Mouse (Mus musculus) liver, embryonic 12.5 days (tissue): ENCODE measurements at regions not wholly inside any gene's neighbourhood (a gene's known extent, or its start where the extent isn't known, plus 50 kb on each side); places are given as distances from the start of the nearest gene placed in this dataset.

Experiments
- ATAC-seq: fragments of 200-750 bp; cut with Nextera tagmentation; 2 replicates; pipeline ENCODE4 v1.8.0; 2017; ENCODE audit warnings: moderate number of reproducible peaks, mild to moderate bottlenecking, moderate library complexity
- H3K27ac ChIP-seq: fragments of 300-500 bp; sonication (generic); 2 replicates; pipeline ENCODE4 v1.5.1; 2016; ENCODE audit warnings: mild to moderate bottlenecking
- H3K27me3 ChIP-seq: fragments of 300-500 bp; sonication (generic); replicated peaks from 2 replicates; pipeline ENCODE4 v1.6.1; 2016; ENCODE audit warnings: mild to moderate bottlenecking, moderate library complexity
- H3K36me3 ChIP-seq: fragments of 300-500 bp; sonication (generic); 2 replicates; pipeline ENCODE4 v1.6.1; 2016; ENCODE audit warnings: mild to moderate bottlenecking, moderate library complexity
- H3K4me1 ChIP-seq: fragments of 300-500 bp; sonication (generic); 2 replicates; pipeline ENCODE4 v1.6.1; 2016
- H3K4me2 ChIP-seq: fragments of 300-500 bp; sonication (generic); 2 replicates; pipeline ENCODE4 v1.6.1; 2016; ENCODE audit warnings: mild to moderate bottlenecking, moderate library complexity
- H3K4me3 ChIP-seq: fragments of 300-500 bp; sonication (generic); 2 replicates; pipeline ENCODE4 v1.5.1; 2016; ENCODE audit warnings: mild to moderate bottlenecking, moderate library complexity
- H3K9ac ChIP-seq: fragments of 300-500 bp; sonication (generic); 2 replicates; pipeline ENCODE4 v1.6.1; 2016; ENCODE audit warnings: mild to moderate bottlenecking, moderate library complexity
- H3K9me3 ChIP-seq: fragments of 300-500 bp; sonication (generic); replicated peaks from 2 replicates; pipeline ENCODE4 v1.6.1; 2016; ENCODE audit warnings: mild to moderate bottlenecking, moderate library complexity
- WGBS: fragments of 180-500 bp; shearing (Covaris S2); methylation state at CpG from one replicate; pipeline ENCODE4 v1.1.7; 2016; ENCODE audit not compliant: insufficient replicate concordance; 5-methylcytosine and 5-hydroxymethylcytosine counted together

- Histone ChIP-seq H3K9ac (no peak overlapping the region), H3K36me3 (no peaks in the 10 kb centered on the region), H3K9me3 (no peaks in the 10 kb centered on the region), H3K4me1 (no peaks in the 10 kb centered on the region), H3K4me2 (no peak overlapping the region), H3K4me3 (no peak overlapping the region), H3K27ac (no peak overlapping the region), H3K27me3 (no peaks in the 10 kb centered on the region; the same call in 1 of the 2 replicates)
- ATAC-seq: no peak
Observed at GRCm38 (mm10) chrX:12447962-12448361, 139.6 kb upstream of the Atp6ap2 start.

- Histone ChIP-seq H3K4me2 (no peak overlapping the region), H3K27me3 (no peaks in the 10 kb centered on the region), H3K36me3 (no peaks in the 10 kb centered on the region), H3K4me3 (no peak overlapping the region), H3K27ac (no peak overlapping the region), H3K9ac (no peak overlapping the region), H3K4me1 (no peaks in the 10 kb centered on the region), H3K9me3 (no peaks in the 10 kb centered on the region)
- no peak for ATAC-seq
- 64% methylated on average over 3 of the region's 3 CpGs for WGBS
Observed at GRCm38 (mm10) chrX:12449688-12450087, 137.9 kb upstream of the Atp6ap2 start.

GRCm38 (mm10) chrX:12452979-12453769 is 134.4 kb upstream of the Atp6ap2 start:
- Histone ChIP-seq H3K27me3 (no peaks in the 10 kb centered on the region), H3K9me3 (no peaks in the 10 kb centered on the region), H3K4me2 (no peak overlapping the region), H3K9ac (no peak overlapping the region), H3K27ac (no peak overlapping the region), H3K36me3 (no peaks in the 10 kb centered on the region), H3K4me3 (no peak overlapping the region), H3K4me1 (no peaks in the 10 kb centered on the region)
- 66% methylated on average over 8 of the region's 8 CpGs for WGBS
- ATAC-seq: no peak

- H3K4me2 ChIP-seq: no peak overlapping the region
- H3K36me3 ChIP-seq: no peaks in the 10 kb centered on the region
- no peaks in the 10 kb centered on the region for H3K9me3 ChIP-seq
- no peak overlapping the region for H3K27ac ChIP-seq
- H3K4me1 ChIP-seq: no peaks in the 10 kb centered on the region
- 84% methylated on average over 2 of the region's 2 CpGs for WGBS
- H3K27me3 ChIP-seq: no peaks in the 10 kb centered on the region
- no peak overlapping the region for H3K4me3 ChIP-seq
- ATAC-seq: no peak
- no peak overlapping the region for H3K9ac ChIP-seq
Observed at GRCm38 (mm10) chrX:12461657-12462056, 125.9 kb upstream of the Atp6ap2 start.

DNA sequence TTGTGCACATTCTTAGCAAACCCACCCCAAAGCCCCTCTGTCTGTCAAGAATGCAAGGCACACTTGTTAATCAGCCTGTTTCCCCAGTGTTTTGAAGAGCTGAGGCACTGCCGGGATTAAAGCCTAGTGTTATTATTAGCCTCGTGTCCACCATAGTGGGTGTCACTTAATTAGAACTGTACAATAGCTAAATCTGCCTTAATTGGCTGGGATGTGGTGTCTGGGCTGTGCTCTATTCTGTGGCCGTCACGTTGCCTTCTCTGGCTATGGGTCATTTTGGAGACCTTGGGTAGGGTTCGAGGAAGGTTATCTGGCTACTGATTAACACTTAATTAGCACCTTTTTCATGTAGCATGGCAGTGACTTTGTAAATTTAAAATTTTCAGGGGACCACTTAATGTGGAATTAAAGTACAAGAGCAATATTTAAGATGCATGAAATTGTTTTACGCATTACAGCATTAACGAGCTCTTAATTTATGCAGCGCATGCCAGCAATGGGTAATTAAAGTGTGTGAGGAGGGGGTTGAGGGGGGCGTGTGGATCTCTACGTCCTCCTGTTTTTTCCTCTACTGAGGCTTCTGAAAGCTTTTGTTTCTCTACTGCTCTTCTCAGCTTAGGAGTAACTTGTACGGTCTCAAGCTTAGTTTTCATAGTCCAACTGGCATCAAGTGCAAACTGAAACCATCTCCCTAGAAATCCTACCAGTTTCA is 124.5 kb upstream of the Atp6ap2 start:
- Histone ChIP-seq H3K4me2 (no peak overlapping the region), H3K36me3 (no peaks in the 10 kb centered on the region), H3K9ac (no peak overlapping the region), H3K4me1 (0 out of 2 replicates have a peak, but pooled peaks cover 8% of the 10 kb centered on the region), H3K27me3 (no peaks in the 10 kb centered on the region), H3K4me3 (no peak overlapping the region), H3K27ac (no peak overlapping the region), H3K9me3 (no peaks in the 10 kb centered on the region)
- WGBS: 69% methylated on average over 11 of the region's 11 CpGs
- ATAC-seq: no peak

- no peak for ATAC-seq
- no peaks in the 10 kb centered on the region for H3K9me3 ChIP-seq
- no peak overlapping the region for H3K4me2 ChIP-seq
- no peaks in the 10 kb centered on the region for H3K27me3 ChIP-seq
- H3K27ac ChIP-seq: 0 out of 2 replicates have a peak overlapping the region, but pooled peaks have one; percentile 56
- H3K4me1 ChIP-seq: 0 out of 2 replicates have a peak, but pooled peaks cover 8% of the 10 kb centered on the region
- H3K4me3 ChIP-seq: no peak overlapping the region
- H3K36me3 ChIP-seq: no peaks in the 10 kb centered on the region
- no peak overlapping the region for H3K9ac ChIP-seq
- 45% methylated on average over 10 of the region's 10 CpGs for WGBS
Observed at GRCm38 (mm10) chrX:12466312-12466711, 121.3 kb upstream of the Atp6ap2 start.

DNA sequence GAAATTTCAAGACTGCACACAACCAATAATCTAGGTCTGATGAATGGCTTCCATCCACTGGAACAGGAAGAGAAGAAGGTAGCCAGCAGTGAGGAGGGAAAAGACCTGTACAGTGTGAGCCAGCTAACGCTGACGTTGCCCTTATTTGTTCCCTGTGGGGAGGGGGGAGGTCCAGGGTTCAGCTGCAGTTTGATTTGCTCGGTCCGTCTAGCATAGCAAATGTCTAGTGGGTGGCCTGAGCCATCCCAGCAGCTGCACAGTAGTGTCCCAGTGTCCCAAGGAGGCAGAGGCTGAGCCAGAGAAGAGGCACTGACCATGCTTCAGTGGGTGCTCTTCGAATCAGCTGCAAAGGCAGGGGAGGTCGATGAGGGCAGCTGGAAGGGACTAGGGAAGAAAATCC is 120.7 kb upstream of the Atp6ap2 start:
- peak overlapping the region; percentile 56 for H3K27ac ChIP-seq
- no peaks in the 10 kb centered on the region for H3K9me3 ChIP-seq
- whole genome bisulfite sequencing: 35% methylated on average over 6 of the region's 6 CpGs
- no peak overlapping the region for H3K4me2 ChIP-seq
- H3K27me3 ChIP-seq: no peaks in the 10 kb centered on the region
- no peak overlapping the region for H3K9ac ChIP-seq
- H3K4me1 ChIP-seq: 0 out of 2 replicates have a peak, but pooled peaks cover 8% of the 10 kb centered on the region
- no peaks in the 10 kb centered on the region for H3K36me3 ChIP-seq
- ATAC-seq: peak; percentile 62
- H3K4me3 ChIP-seq: no peak overlapping the region

DNA sequence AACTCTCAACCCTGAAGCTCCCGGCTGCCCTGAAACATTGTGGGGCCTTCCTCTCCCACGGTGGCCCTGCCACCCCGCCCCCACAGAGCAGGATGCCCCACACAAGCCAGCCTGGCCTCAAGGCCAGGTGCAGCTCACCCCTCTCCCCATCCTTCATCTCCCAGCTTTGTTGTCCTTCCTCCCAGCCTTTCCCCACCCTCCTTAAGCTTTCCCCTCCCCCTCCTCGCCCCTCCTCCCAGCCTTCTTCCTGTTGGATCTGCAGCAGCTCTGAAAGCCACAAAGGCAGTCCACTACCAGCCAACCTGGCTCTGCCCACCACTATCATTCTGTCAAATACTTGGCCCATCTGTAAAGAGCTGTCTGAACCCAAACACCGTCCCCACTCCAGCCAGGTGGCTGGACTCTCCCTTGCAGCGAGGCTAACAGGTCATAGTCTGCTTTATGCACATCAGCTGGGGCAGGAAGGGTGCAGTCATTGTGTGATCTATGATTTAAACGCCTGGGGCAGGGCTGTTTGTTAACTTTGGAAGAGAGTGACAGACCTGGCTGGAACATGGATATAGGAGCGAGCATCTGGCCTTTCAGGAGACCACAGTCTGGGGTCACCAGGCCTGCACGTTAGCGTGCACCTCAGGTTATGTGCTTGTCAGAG is 119.9 kb upstream of the Atp6ap2 start:
- Histone ChIP-seq H3K36me3 (no peaks in the 10 kb centered on the region), H3K4me2 (no peak overlapping the region), H3K9me3 (no peaks in the 10 kb centered on the region), H3K4me1 (0 out of 2 replicates have a peak, but pooled peaks cover 8% of the 10 kb centered on the region), H3K27me3 (no peaks in the 10 kb centered on the region), H3K9ac (no peak overlapping the region), H3K27ac (peak overlapping the region; percentile 56), H3K4me3 (no peak overlapping the region)
- 36% methylated on average over 9 of the region's 10 CpGs for WGBS
- no peak for ATAC-seq

DNA sequence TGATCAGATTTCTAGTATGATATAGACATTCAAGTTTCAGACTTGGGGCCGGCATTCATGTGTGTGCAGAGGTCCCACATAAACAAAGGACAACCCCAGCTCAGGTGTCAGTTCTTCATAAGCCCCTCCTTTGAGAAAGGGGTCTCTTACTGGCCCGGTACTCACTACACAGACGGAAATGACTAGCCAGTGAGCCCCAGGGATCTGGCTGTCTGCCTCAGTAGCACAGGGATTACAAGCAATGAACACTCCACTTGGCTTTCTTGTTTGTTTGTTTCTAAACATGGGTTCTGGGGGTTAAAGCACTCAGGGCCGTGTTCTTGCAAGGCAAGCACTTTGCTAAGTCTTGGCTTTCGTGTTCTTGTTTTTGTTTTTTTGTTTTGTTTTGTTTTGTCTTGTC is 115.3 kb upstream of the Atp6ap2 start:
- no peaks in the 10 kb centered on the region for H3K27me3 ChIP-seq
- no peak overlapping the region for H3K4me3 ChIP-seq
- no peak overlapping the region for H3K4me2 ChIP-seq
- H3K36me3 ChIP-seq: no peaks in the 10 kb centered on the region
- no peak for ATAC-seq
- no peak overlapping the region for H3K9ac ChIP-seq
- 0 out of 2 replicates have a peak, but pooled peaks cover 4% of the 10 kb centered on the region for H3K4me1 ChIP-seq
- H3K9me3 ChIP-seq: no peaks in the 10 kb centered on the region
- WGBS: 75% methylated on average over 5 of the region's 5 CpGs
- no peak overlapping the region for H3K27ac ChIP-seq

GRCm38 (mm10) chrX:12479207-12479606 is 108.4 kb upstream of the Atp6ap2 start:
- no peaks in the 10 kb centered on the region for H3K27me3 ChIP-seq
- H3K36me3 ChIP-seq: no peaks in the 10 kb centered on the region
- no peaks in the 10 kb centered on the region for H3K9me3 ChIP-seq
- no peak overlapping the region for H3K4me2 ChIP-seq
- H3K4me1 ChIP-seq: no peaks in the 10 kb centered on the region
- no peak overlapping the region for H3K4me3 ChIP-seq
- no peak for ATAC-seq
- 31% methylated on average over 6 of the region's 6 CpGs for WGBS
- no peak overlapping the region for H3K9ac ChIP-seq
- no peak overlapping the region for H3K27ac ChIP-seq

DNA sequence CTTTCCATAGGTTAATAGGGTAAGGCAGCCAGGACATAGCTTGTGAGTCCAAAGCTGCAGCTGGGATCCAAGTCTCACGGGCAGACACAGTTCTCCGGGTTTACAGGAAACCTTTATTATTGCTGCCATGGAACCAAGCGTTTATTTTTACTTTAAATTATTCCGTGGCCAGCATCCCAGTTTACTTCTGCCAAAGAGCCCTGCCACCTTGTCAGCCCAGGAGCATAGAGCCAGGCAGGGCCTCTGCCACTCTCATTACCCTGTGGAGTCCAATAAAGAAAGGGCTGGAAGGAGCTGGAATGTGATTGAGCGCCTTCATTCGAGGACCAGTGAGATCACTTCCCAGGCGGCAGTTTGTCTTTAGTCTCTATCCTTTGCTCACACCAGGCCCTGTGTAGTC is 96.6 kb upstream of the Atp6ap2 start:
- H3K27me3 ChIP-seq: no peaks in the 10 kb centered on the region
- ATAC-seq: no peak
- H3K4me3 ChIP-seq: no peak overlapping the region
- H3K4me1 ChIP-seq: peaks cover 25% of the 10 kb centered on the region
- H3K36me3 ChIP-seq: no peaks in the 10 kb centered on the region
- no peaks in the 10 kb centered on the region for H3K9me3 ChIP-seq
- no peak overlapping the region for H3K27ac ChIP-seq
- H3K4me2 ChIP-seq: no peak overlapping the region
- H3K9ac ChIP-seq: no peak overlapping the region
- WGBS: 67% methylated on average over 7 of the region's 7 CpGs

- Histone ChIP-seq H3K36me3 (no peaks in the 10 kb centered on the region), H3K4me2 (no peak overlapping the region), H3K4me3 (no peak overlapping the region), H3K27ac (no peak overlapping the region), H3K4me1 (peaks cover 25% of the 10 kb centered on the region), H3K27me3 (no peaks in the 10 kb centered on the region), H3K9me3 (no peaks in the 10 kb centered on the region), H3K9ac (no peak overlapping the region)
- ATAC-seq: no peak
- 49% methylated on average over 5 of the region's 5 CpGs for WGBS
Observed at GRCm38 (mm10) chrX:12493216-12493615, 94.4 kb upstream of the Atp6ap2 start.
